Mouse (Mus musculus): ENCODE measurements at regions not wholly inside any gene's neighbourhood (a gene's known extent, or its start where the extent isn't known, plus 50 kb on each side); places are given as distances from the start of the nearest gene placed in this dataset.

DNA sequence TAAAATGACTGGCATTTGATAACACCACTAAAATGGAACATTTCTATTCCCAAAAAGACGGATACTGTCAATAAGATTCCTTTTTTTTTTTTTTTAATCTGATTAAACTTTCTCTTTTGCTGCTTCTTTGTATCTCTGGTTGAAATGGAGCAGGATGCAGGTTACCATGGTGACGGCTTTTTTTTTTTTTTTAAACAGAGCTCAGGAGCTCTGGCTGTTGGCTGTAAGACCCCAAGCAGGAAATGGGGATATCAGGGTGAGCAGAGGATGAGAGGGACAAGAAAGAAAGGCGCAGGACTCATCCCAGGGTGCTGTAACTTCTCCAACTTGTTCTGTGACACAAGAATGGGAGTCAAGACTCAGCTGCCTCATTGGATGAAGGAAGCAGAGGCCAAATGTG is 75.8 kb downstream of the Pttg1 start:
- TF ChIP-seq CTCF (IDR thresholded peaks at IDR 0.05; ENCODE audit: low read depth) = no peak
- no peak for TF ChIP-seq EP300 (optimal IDR thresholded peaks at IDR 0.05)
